Mouse (Mus musculus): ENCODE data around the gene Aldh1l2.

The Aldh1l2 gene

DNA sequence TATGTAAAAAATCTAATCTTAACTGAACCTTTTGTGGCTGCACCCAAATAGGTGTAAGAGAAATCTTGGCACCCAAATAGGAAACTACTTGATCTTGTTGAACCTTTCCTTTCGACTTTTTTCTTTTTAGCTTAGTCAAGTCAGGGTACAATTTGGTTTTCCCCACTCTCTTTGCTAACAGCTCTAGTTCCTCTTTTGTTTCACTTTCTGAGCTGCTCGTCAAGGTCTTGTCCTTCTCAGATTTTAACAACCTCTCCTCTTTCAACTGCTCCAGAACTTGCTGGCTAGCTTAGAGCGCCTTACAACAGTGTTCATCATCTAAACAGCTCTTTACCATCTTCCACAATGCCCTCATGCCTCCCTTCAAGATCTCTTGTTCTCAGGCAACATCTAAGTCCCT lies 76.4 kb downstream of the Aldh1l2 start:
- no peak for DNase-seq (ENCODE audit: low spot score in 2 of 2)

DNA sequence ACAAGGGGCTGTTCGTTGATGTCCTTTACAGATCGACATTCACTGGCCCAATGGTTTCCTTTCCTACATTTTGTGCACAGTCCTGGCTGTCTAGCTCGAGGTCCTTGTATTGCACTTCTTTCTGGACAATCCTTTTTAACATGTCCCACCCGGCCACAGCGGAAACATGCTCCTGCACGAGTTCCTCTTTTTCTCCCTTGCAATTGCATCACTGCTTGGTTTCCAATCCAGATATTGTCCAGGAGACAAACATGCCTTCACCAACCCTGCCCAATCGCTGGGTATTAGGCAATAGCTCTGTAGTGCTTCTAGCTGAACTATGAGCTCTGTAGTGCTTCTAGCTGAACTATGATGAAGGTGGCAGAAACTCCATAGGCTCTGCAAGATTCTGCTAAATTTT lies 85.4 kb downstream of the Aldh1l2 start:
- no peak for DNase-seq (ENCODE audit: low spot score in 2 of 2)
